ENCODE assay signal across 8 mouse cellular contexts in the genomic region with DNA sequence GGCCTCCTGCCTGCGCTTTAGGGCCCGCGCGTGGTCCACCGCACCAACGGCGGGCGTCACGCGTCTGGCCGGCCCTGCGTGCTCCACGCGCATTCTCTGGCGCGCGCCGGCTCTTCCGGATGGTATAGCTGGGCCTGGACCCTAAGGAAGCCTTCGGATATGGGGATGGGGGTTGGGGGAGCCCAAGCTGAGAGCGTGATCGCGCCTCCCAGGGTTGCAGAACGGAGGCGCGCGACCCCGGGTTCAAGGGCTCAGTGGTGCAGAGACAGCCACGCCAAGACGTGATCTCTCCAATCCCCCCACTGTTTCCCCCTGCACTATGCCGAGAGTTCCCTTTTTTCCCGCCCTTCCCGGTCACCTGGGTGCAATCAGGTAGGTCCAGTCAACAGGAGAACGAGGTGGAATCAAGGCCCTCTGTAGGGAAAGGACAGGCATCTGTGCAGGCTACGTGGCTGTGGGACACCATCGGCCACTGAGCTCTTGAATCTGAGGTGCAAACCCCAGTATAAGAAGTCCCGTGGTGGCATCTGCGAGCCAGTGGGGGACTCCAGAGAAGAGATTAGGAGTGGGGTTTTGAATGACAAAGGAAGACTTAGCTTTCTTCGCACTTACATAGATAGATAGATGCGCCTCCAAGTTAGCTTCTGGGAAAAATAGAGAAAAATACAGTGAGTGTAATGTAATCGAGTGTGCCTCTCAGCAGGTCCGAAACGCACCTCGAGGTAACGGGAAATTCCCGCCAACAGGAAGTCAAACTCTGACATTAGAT. TPM values are rescaled to one million over a fixed set of nuclear protein-coding genes. Genes with fewer than 3 reads are reported as not detected.
DNase-seq lines count a peak whose midpoint lies in the region; ATAC-seq and TF ChIP-seq lines count a peak whose summit lies in the region.

No protein-coding gene starts in this region.

- H3K4me2 ChIP-seq in hindbrain, postnatal 0 days (ENCODE audit: low read depth, low read length): peak overlapping the region; percentile 90
- H3K4me2 ChIP-seq in liver, embryonic 14.5 days (ENCODE audit: low read depth): peak overlapping the region; percentile 98

- TF ChIP-seq CTCF in hindbrain, postnatal 0 days (IDR thresholded peaks at IDR 0.05; ENCODE audit: low read depth): no peak
- TF ChIP-seq CTCF in liver, embryonic 14.5 days (IDR thresholded peaks at IDR 0.05; ENCODE audit: low read depth): no peak

- peak overlapping the region; percentile 95 for H3K9ac ChIP-seq in ES-E14 (ENCODE audit: insufficient read depth, low read depth, low read length, poor library complexity, severe bottlenecking)
- peak overlapping the region; percentile 97 for H3K9ac ChIP-seq in hindbrain, postnatal 0 days (replicated peaks; ENCODE audit: low read length)
- peak overlapping the region; percentile 94 for H3K9ac ChIP-seq in liver, embryonic 14.5 days (replicated peaks)

- no peak for TF ChIP-seq EP300 in liver, embryonic 14.5 days (IDR thresholded peaks at IDR 0.05; ENCODE audit: low read depth)

- in situ Hi-C loops in ES-E14 (cut with MboI; ENCODE audit: low sequenced_read_pairs in 2 of 2, unreplicated experiment in 2 of 2): no loop called here

- peaks cover 3 to 4% of the 10 kb centered on the region in 2 experiments; a peak in 2 of 4 replicates for H3K4me1 ChIP-seq in ES-E14 (ENCODE audit: control insufficient read depth in 2 of 2, insufficient read depth in 2 of 2, low read length in 2 of 2, poor library complexity in 1 of 2)
- peaks cover 13% of the 10 kb centered on the region for H3K4me1 ChIP-seq in hindbrain, postnatal 0 days (ENCODE audit: insufficient read depth, low read length)
- peaks cover 11 to 28% of the 10 kb centered on the region in 2 experiments for H3K4me1 ChIP-seq in liver, embryonic 14.5 days (replicated peaks; ENCODE audit: control insufficient read depth in 2 of 2, insufficient read depth in 2 of 2, low read length in 1 of 2)

- WGBS in hindbrain, postnatal 0 days: under 1% methylated on average over 39 of the region's 46 CpGs
- WGBS in liver, embryonic 14.5 days (ENCODE audit: insufficient replicate concordance): under 1% methylated on average over 46 of the region's 46 CpGs

- H3K4me3 ChIP-seq in ES-E14 (ENCODE audit: insufficient read depth in 1 of 2, low read depth in 1 of 2, low read length in 2 of 2, poor library complexity in 1 of 2, severe bottlenecking in 1 of 2): peak overlapping the region; percentile 93 to 96
- H3K4me3 ChIP-seq in hindbrain, postnatal 0 days (ENCODE audit: low read length): peak overlapping the region; percentile 89
- peak overlapping the region; percentile 98 to 99 for H3K4me3 ChIP-seq in liver, embryonic 14.5 days (ENCODE audit: insufficient read depth in 1 of 2, low read depth in 2 of 2, low read length in 2 of 2)

- H3K27ac ChIP-seq in ES-E14 (ENCODE audit: insufficient read depth, low read depth, low read length, poor library complexity, severe bottlenecking): peak overlapping the region; percentile 86
- peak overlapping the region; percentile 95 for H3K27ac ChIP-seq in hindbrain, postnatal 0 days
- H3K27ac ChIP-seq in liver, embryonic 14.5 days: peak overlapping the region; percentile 68

- H3K27me3 ChIP-seq in hindbrain, postnatal 0 days (ENCODE audit: insufficient read depth, low read length): no peaks in the 10 kb centered on the region
- no peaks in the 10 kb centered on the region for H3K27me3 ChIP-seq in liver, embryonic 14.5 days (ENCODE audit: control insufficient read depth, insufficient read depth, low read length)

- peak; percentile 24; the same call in 1 of the 2 replicates for ATAC-seq in hindbrain, postnatal 0 days
- ATAC-seq in liver, embryonic 14.5 days (ENCODE audit: insufficient read depth): no peak

- no peaks in the 10 kb centered on the region for H3K9me3 ChIP-seq in ES-E14 (ENCODE audit: control insufficient read depth, insufficient read depth, low read depth, low read length)
- H3K9me3 ChIP-seq in hindbrain, postnatal 0 days (ENCODE audit: low read length): no peaks in the 10 kb centered on the region
- no peaks in the 10 kb centered on the region for H3K9me3 ChIP-seq in liver, embryonic 14.5 days (ENCODE audit: control insufficient read depth, low read length)

- peak; percentile 43 for DNase-seq in layer of hippocampus, adult 9-11 months
- no peak for DNase-seq in layer of hippocampus, adult 9-10 months (ENCODE audit: low spot score)
- DNase-seq in ES-E14 (ENCODE audit: low read depth, low spot score): no peak
- peak; percentile 14 for DNase-seq in embryo, embryonic 11.5 days (ENCODE audit: low read depth, low spot score)
- peak; percentile 68 for DNase-seq in hindbrain, postnatal 0 days (ENCODE audit: low spot score)
- peak in 1 of 3 experiments; percentile 31 for DNase-seq in liver, embryonic 14.5 days (ENCODE audit: low read depth in 3 of 3, low spot score in 3 of 3)
- DNase-seq in spleen, postnatal 4 days (ENCODE audit: low spot score in 2 of 2): peak; percentile 25 to 73
- DNase-seq in gastrocnemius, postnatal 4 days (ENCODE audit: low spot score in 2 of 2): no peak

- peaks cover 17% of the 10 kb centered on the region for H3K36me3 ChIP-seq in ES-E14 (ENCODE audit: control insufficient read depth, insufficient read depth, low read length, poor library complexity, severe bottlenecking)
- H3K36me3 ChIP-seq in hindbrain, postnatal 0 days (ENCODE audit: insufficient read depth, low read length): no peaks in the 10 kb centered on the region
- H3K36me3 ChIP-seq in liver, embryonic 14.5 days (replicated peaks; ENCODE audit: control insufficient read depth, insufficient read depth, low read depth): peaks cover 11% of the 10 kb centered on the region

TF ChIP-seq in ES-E14, 5 proteins besides CTCF, POLR2A, EP300 and RAD21:
- 0 out of 2 replicates have a peak, but pooled peaks have one; percentile 15 for TF ChIP-seq CHD2 (IDR thresholded peaks at IDR 0.05; ENCODE audit: low read depth, low read length)
- no peak; the same call in 1 of the 2 replicates for TF ChIP-seq HCFC1 (IDR thresholded peaks at IDR 0.05; ENCODE audit: borderline replicate concordance, insufficient read depth, low read length)
TF ChIP-seq in ES-E14: peak in this region for 1.

RNA-seq across cellular contexts. Expression of gene G3bp1, which starts 0.6 kb away (rescaled TPM):
- total RNA-seq in ES-E14 (2012; rRNA removed): 178 and 189 TPM in 2 replicates
- total RNA-seq in hindbrain, postnatal 0 days (2014; rRNA removed): 49.0 and 50.4 TPM in 2 replicates
- polyA plus RNA-seq in hindbrain, postnatal 0 days (2015; fragmentation: Nextera tagmentation; extraction: Ambion mirVana): 72.0 and 77.7 TPM in 2 replicates
- polyA plus RNA-seq in liver, embryonic 14.5 days (2012; rRNA removed): 23.3 and 27.7 TPM in 2 replicates
- polyA plus RNA-seq in liver, embryonic 14.5 days (2014; fragmentation: Nextera tagmentation; extraction: Ambion mirVana): 58.4 and 66.4 TPM in 2 replicates
- 10 to 100 TPM; 77.3 TPM for total RNA-seq in gastrocnemius, postnatal 4 days (2021)

RNA-seq across cellular contexts. Expression of gene Atox1, which starts 9.1 kb away (rescaled TPM):
- 371 and 407 TPM in 2 replicates for total RNA-seq in ES-E14 (2012; rRNA removed)
- 148 and 173 TPM in 2 replicates for total RNA-seq in hindbrain, postnatal 0 days (2014; rRNA removed)
- polyA plus RNA-seq in hindbrain, postnatal 0 days (2015; fragmentation: Nextera tagmentation; extraction: Ambion mirVana): 304 and 319 TPM in 2 replicates
- 97.4 and 120 TPM in 2 replicates for polyA plus RNA-seq in liver, embryonic 14.5 days (2012; rRNA removed)
- 198 and 209 TPM in 2 replicates for polyA plus RNA-seq in liver, embryonic 14.5 days (2014; fragmentation: Nextera tagmentation; extraction: Ambion mirVana)
- total RNA-seq in gastrocnemius, postnatal 4 days (2021): 10 to 100 TPM; 87.6 to 95.6 TPM

RNA-seq across cellular contexts. Expression of gene Sparc, which starts 47.1 kb away (rescaled TPM):
- 411 and 485 TPM in 2 replicates for total RNA-seq in ES-E14 (2012; rRNA removed)
- 303 and 356 TPM in 2 replicates for total RNA-seq in hindbrain, postnatal 0 days (2014; rRNA removed)
- polyA plus RNA-seq in hindbrain, postnatal 0 days (2015; fragmentation: Nextera tagmentation; extraction: Ambion mirVana): 794 and 832 TPM in 2 replicates
- 47.5 and 64.9 TPM in 2 replicates for polyA plus RNA-seq in liver, embryonic 14.5 days (2012; rRNA removed)
- 88.2 and 91.2 TPM in 2 replicates for polyA plus RNA-seq in liver, embryonic 14.5 days (2014; fragmentation: Nextera tagmentation; extraction: Ambion mirVana)
- 1,000 to 10,000 TPM; 2,207 to 2,385 TPM for total RNA-seq in gastrocnemius, postnatal 4 days (2021)

Comparison
In these comparisons a context has a peak if more than half of its experiments do, and no peak if none do; other contexts are left out.
1. DNase-seq: peak in layer of hippocampus, adult 9-11 months (single experiment), embryo, embryonic 11.5 days (single experiment), hindbrain, postnatal 0 days (single experiment) and spleen, postnatal 4 days (2 of 2); none in layer of hippocampus, adult 9-10 months (single experiment), ES-E14 (single experiment) and gastrocnemius, postnatal 4 days (0 of 2).
2. Peak in every context shown above with its lines, with median percentiles within 50 percentile points of each other: H3K27ac ChIP-seq, H3K4me3 ChIP-seq and H3K9ac ChIP-seq.